Mouse (Mus musculus) kidney, postnatal 14 days (tissue): Measurements from ENCODE around the gene Srpk2.
"Not testable (repeated sequence)": the region's sequence is repeated elsewhere in the genome, so short reads cannot be mapped to it uniquely, and the experiment has no call there.

ENCODE experiments used
- DNase-seq: peaks from one replicate; pipeline ENCODE4 v3.0.0; 2022; ENCODE audit warnings: mixed read lengths

The Srpk2 gene

DNA sequence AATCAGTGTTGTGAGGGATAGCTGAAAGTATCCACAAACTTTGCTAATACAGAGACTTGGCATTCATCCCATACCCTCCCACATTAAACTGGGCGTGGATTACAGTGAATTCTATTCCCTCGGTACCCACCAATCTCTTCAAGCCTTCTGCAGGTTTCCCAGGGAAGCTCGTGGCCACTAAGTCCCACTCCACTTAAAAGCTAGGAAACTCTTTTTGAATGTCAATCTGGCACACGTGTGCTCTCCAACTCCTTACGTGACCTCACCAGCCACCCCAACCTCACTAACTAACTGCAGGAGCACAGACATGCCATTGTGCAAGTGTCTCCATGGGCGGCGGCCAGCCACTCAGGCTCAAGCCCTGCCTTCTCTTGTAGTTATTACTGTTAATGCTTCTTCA lies 12.3 kb downstream of the Srpk2 start:
- peak; percentile 18 for DNase-seq

DNA sequence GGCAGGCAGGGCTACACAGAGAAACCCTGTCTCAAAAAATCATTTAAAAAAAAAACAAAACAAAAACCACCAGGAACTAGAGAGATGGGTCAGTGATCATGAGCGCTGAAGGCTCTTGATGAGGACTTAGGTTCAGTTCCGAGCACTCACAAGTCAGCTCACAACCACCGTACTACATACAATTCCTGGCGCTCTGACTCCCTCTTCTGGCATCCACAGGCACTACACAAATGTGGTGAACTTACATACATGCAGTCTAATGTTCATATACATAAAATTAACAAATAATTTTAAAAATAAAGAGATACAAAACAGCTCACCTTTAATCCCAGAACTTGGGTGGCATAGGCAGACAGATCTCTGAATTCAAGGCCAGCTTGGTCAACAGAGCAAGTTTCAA lies 13.5 kb downstream of the Srpk2 start:
- DNase-seq: no peak

DNA sequence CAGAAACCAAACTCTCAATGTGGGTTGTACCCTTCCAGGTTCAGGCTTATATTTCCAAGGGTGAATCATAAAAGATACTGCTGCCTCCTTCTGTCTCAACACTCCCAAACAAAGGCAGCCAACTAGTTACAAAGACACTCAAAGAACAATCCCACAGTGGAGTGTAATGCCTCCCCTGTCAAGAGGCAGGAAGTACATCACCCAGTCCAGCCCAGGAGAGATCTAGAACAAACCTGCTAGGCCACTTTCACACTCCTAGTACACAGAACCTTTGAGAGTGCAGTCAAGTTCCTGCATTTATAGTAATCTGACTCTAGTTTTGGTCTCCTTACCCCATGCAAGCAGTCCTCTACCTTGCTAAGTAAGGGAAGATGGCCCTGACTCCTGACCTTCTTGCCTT lies 18.5 kb downstream of the Srpk2 start:
- DNase-seq: no peak

DNA sequence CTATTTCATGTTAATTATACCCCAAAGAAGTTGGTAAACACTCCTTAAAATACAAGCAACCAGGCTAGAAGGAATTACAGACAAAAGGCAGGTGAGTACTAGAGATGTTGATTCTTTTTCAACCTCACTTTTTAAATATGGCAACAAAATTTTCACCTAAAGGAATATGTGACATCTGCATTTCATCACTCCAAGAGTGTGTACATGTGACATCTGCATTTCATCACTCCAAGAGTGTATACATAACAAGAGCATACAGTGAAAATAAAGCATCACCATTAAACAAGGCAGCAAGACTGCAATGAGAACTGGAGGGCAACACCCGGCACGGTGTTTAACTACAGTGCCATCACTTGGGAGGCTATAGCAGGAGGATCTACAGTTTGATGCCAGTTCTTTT lies 23.2 kb downstream of the Srpk2 start:
- DNase-seq: no peak

DNA sequence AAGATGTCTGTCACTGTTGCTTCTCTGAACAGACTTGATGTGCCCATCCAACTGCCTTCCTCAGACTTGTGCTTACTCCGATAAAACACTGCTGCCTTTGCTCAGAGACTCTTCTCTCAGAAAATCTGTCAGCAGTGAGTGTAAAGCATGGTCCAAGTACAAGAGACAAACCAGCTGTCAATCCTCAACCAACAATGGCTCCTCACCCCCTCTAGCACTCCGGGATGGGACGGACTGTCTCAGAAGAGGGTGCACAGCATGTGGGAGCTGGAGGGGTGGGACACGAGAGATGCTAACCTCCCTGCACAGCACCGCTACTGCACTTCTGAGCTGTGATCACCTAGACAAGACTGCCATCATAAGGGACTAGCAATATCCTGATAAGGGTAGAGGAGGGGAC lies 26.4 kb downstream of the Srpk2 start:
- DNase-seq: no peak

DNA sequence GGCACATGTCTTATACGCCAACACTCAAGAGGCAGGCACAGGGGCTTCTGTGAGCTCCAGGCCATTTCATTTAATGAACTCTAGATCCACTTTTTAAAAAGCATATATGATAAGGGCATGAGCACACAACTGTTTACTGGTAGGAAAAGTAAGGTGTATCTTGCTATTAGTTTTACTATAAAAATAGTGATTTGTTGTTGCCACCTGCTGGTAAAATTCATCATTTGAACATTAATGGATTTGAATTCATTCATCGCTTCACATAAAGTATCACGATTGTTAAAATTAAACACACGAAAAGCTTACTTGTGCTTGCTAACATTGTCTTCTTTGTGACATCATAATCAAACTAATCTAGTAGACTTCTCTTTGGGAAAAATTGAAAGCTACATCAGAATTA lies 27.8 kb downstream of the Srpk2 start:
- DNase-seq: no peak

DNA sequence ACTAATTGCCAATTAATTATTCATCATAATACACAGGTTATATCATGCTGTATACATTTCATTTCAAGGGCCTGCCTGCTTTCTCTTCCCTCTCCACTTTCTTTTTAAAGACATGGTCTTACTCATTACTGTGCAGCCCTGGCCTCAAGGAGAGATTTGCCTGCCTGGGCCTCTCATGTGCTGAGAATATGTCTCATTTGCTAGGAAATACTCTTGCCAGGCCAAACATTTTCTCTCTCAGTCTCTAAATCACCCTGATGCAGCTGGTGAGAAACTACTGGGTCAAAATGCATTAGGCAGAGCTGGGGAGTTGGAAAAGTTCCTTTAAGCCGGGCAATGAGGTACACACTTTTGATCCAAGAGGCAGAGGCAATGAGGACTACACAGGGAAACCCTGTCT lies 29.4 kb downstream of the Srpk2 start:
- no peak for DNase-seq

DNA sequence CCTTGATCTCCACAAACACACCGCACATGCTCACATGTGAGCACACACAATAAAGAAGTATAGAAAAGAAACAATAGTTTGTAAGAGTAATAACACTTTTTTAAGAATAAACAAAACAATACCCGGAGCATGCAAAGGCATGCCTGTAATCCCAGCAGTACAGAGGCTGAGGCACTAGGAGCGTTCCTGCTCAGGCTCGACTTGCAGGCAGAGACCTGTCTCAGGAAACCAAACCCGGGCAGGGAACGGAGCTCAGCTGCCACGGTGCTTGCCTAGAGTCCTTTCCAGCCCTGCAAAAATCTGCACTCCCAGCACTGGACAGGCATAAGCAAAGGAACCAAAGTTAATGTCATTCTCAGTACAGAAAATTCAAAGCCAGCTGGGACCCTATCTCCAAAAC lies 32.1 kb downstream of the Srpk2 start:
- no peak for DNase-seq

DNA sequence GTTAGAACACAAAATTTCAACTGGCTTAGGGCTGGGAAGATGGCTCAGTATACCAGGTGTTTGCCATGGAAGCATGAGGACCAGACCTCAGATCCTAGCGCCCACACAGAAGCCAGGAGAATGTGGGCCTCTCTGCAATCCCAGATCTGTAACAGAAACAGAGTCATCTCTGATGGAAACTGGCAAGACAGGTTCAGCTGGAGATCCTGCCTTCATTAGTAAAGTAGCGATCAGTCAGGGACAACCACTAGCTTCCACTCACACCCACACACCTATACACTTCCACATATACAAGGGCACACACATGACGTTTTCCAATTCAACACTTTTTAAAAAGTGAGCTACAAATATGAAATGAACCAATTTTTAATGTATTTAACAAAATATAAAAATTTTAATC lies 32.6 kb downstream of the Srpk2 start:
- no peak for DNase-seq

DNA sequence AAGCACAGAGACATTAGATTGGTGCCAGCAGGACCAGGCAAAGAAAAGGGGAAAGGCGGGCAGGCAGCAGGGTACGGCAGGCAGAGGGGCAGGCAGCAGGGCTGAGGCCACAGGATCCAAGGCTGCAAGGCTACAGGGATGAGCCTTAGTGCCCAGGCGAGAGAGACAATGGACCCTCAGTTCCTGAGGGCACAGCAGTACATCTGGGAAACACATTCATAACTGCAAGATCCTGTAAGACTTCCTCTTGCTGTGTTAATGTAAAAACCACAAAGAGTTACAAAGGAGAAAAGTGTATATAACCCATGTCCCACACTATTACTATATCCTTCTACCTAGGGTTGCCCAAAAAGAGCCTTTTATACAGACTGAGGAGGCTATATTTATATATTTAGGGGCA lies 33.9 kb downstream of the Srpk2 start:
- no peak for DNase-seq

DNA sequence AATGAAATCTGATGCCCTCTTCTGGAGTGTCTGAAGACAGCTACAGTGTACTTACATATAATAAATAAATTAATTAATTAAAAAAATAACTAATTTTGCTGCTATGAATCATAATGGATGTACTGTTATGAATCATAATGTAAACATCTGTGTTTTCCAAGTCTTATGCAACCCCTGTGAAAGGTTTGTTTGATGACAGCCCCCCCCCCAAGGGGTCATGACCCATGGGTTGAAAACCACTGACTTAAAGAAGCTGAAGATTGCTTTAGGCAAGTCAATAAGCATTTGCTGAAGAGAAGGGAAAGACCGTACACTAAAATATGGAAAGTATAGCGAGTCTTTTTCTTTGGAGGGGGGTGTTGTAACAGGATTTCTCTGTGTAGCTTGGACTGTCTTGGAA lies 35.2 kb downstream of the Srpk2 start:
- no peak for DNase-seq

DNA sequence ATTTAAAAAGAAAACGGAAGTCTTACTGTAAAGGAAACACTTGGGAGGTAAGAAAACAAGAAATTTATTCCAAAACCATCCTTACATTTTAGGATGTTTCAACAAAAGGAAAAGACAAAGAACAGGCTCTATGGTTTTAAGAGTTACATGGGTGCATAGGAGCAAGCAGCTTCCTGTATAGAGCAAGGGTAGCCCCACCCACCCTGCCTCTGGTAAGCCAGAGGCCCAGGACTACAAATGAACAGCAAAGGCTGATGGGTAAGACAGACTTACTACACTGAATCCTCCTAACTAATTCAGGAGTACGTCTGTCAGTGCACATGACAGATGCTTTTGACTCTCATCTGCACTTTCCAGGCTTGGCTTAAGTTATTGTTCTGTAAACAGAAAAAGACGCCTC lies 38.7 kb downstream of the Srpk2 start:
- DNase-seq: no peak

DNA sequence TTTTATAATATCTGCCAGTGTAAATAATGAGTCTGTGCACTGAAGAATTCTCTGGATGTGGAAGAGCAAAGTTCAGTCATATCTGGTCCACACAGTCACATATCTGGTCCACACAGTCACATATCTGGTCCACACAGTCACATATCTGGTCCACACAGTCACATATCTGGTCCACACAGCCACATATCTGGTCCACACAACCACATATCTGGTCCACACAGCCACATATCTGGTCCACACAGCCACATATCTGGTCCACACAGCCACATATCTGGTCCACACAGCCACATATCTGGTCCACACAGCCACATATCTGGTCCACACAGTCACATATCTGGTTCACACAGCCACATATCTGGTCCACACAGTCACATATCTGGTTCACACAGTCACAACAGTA lies 45.2 kb downstream of the Srpk2 start:
- DNase-seq: not testable (repeated sequence)

DNA sequence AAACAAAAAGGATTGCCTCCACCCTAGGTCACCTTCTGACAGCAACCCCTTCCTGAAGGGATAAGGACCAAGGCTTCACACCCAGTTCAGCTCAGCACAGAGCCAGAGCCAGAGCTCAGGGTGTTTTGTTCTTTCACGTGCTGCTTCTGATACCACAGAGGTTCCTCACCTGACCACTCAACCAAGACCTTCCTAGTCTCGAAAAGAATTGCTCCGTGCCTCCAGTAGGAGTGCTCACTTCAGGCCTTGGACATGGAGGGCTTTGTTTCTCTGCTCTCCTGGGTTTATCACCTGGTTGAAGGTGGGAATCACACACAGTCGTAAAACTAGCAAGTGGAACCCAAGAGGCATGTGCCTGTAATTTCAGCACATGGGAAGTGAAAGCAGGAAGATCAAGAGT lies 46.4 kb downstream of the Srpk2 start:
- no peak for DNase-seq

DNA sequence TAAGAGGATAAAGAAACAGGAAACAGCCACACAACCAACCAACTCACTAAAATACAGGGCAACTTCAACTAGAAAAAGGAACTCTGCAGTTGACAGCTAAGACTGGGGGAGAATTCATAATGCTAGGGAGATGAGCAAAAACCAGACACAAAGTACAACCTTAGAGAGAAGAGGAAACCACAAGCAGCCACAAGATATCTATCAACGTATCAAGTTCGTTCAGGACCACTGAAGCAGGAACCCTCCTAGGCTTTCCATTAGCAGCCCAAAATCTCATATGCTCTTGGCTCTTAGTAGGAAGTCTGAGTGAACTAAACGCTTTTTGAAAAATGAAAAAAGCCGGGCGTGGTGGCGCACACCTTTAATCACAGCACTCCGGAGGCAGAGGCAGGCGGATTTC lies 47.1 kb downstream of the Srpk2 start:
- DNase-seq: no peak

DNA sequence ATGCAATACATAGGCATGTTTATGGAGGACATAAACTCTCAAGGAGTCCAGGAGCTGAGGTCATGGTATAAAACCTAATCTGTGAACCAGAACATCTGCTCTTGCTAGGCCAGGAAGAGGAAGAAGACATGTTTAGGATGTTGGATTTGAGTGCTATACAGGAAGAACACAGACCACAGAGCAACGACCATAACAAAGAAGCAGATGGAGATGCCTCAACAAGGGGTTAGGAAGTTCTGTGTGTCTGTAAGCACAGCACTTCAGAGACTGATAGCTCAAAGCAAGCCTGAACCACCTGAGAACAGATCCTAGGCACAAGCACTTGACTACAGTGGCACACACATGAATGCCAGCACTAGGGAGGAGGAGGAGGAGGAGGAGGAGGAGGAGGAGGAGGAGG lies 52.9 kb downstream of the Srpk2 start:
- no peak for DNase-seq

DNA sequence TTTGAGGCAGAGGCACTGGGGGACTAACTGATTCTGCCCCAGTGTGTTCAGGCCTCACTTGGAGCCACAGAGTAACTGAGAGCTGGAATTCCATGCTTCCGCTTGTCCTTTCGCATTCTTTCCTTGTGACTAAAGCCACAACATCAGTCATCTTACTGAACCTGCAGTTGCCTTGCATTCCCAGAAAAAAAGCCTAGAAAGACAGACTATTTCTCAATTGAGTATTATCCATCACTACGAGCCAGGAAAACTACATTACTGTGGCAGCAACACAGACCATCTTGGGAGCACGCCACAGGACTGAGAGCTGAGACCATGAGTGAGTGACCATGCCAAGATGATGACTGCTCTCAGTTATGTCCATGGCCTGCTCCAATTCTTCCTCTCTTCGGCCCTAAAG lies 57.2 kb downstream of the Srpk2 start:
- DNase-seq: no peak

DNA sequence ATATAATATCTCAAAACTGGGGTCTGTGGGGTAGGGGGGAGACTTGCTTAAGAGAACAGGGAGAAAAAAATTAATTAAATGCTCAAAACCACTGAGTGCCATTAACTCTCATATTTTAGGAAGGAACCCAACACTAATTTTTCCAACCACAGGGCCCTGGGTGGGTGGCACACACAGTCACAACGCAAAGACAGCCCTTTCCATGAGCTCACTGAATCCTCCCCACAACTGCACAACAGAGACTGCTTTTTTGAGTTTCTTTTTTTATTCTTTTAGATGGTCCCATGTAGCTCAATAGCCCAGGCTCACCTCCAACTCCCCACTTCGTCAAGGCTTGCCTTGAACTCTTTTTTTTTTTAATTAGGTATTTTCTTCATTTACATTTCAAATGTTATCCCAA lies 58.2 kb downstream of the Srpk2 start:
- no peak for DNase-seq

DNA sequence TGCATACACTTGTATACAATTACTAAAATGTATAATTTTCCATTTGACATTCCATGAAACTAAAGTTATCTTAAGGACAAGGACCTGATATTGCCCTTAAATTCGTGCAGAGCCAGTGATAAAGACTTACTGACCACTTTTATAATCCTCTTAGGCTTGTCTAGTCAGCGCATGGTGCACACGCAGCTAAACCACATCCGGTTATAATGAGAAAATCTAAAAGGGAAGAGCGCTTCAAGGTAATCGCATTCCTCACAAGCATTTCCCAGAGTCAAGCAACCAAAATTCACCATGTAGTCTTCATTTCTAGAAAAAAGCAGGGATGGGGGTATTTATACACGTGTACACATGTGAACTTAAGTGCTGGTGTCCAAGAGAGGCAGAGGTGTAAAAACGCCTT lies 63.8 kb downstream of the Srpk2 start:
- no peak for DNase-seq

DNA sequence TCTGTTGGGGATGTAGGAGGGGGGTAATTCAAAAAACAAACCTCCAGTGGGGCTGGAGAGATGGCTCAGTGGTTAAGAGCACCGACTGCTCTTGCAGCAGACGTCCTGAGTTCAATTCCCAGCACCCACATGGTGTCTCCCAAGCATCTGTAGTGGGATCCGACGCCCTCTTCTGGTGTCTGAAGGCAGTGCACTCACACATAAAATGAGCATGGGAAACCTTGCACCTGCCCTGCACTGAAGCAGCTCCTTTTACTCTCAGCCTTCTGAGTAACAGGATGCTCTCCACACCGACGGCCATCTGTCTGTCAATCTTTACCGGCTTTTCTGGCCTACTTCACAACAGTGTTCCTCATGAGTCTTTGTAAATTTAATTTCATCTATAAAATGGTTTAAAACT lies 65.8 kb downstream of the Srpk2 start:
- DNase-seq: no peak

DNA sequence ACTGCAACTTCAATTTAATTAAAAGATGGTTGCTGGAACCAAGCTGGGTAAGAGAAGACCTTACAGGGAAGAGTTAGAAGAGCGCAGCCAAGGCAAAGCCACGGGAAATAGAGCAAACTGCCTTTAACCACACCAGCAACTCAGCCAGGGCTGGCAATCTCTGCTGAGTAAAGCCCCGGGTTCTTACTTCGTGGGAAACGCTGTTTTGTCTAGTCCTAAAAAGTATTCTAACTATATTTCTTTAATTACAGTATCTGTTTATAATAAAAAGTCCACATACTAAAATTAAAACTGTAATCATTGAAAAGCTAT lies 67.4 kb downstream of the Srpk2 start:
- DNase-seq: no peak

DNA sequence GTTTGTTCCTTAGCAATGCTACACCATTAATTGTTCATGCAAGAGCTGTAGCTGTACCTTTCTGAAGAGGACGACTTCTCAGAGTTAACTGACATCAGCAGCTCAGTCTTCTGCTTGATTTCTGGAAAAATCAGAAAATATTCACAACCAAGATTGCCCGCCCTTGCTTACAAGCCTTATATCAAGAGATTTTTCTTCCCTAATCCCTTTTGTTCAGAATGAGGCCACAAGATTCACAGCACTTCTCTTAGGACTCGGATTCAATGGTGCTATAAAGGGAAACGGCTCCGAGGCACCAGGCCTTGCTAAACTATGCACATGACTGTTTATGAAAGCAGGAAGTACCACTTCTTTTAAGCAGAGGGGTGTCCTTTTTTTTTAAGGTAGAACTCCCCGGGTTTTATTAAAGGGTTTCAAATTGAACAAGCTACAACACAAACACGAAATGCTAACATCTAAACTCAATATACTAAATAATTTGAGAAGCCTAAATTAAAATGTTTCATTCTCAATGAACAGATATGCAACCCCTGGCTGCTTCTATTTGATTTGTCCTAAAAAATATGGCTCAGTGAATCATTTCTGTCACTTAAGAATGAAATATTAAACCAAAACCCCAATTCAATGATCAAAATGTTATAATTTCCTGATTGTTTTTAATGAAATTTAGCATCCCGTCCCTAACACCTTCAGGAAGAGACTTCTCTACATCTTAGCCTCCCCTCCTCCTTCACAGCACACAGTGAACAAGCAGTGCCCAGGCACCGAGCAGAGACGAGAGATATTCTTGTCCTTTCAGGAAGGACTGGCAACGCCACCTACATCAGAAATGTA lies 67.9 kb downstream of the Srpk2 start:
- DNase-seq: peak; percentile 73

DNA sequence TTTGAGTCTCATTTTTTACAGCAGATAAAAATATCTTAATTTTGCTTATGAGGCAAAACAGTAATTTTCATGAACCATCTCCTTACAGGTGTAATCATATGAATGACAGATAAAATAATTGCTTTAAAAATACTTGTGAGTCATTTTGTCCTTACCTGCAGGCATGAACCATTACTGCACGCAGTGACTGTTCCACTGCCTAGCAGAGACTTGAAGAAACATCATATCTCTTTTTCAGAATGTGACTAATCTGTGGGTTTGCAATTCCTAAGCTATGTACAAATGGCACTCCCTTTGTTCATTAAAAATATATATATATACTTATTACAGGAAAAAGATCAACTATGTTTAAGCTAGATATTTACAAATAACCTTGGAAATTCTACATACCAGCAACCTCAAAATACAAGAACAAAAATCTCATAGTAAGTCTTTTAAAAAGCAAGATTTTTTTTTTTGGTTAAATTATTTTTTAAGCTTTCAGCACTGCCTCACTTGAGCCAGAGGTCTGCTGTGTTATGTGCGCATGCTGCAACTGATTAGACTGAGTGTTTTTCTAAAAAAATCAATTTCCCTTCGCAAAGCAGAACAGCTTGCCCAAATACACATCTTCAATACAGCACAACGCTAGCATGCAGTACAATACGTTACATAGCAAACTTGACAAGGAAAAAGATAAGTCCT lies 68.7 kb downstream of the Srpk2 start:
- DNase-seq: no peak

DNA sequence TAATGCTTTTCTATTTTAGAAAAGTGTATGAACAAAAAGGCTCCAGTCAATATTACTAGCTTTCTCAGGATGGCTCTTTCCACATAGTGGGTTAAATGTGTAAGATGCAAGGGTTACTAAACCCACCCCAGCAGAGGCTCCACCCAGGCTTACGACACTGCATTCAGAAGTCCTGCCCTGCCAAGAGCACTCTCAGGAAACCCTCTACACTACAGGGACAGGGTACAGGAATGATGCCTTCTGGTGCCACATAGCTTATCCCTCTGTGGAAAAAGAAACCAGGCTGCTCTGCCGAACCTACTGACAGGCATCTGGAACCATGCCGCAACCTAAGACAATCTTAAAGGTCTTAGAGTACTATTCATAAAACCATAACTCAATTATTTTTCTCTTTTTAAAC lies 71.6 kb downstream of the Srpk2 start:
- no peak for DNase-seq
